In the genomic region with DNA sequence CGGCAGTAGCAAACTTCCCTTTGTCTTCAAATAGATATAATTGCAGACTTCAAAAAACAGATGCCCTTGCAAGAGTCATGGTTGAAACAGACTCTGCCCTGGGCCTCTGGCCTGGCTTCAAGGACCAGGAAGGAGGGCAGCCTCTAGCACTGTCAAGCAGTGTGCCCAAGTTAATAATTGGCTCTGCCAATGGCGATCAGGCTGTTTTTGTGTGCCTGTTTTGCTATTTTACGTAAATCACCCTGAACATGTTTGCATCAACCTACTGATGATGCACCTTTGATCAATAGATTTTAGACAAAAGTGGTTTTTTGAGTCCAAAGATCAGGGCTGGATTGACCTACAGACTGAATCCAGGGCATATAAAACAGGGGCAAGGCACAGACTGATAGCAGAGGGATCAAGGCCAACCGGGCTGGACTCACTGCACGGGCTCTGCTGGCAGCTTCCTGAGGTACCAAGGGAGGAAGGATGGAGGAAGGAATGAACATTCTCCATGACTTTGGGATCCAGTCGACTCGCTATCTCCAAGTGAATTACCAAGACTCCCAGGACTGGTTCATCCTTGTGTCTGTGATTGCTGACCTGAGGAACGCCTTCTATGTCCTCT, we compare ENCODE assay signal across 23 mouse cellular contexts. TPM values are rescaled to one million over a fixed set of nuclear protein-coding genes. Genes with fewer than 3 reads are reported as not detected.
DNase-seq lines count a peak whose midpoint lies in the region; ATAC-seq and TF ChIP-seq lines count a peak whose summit lies in the region.
"Had no signal": no experiment of that assay in that cellular context is flagged by ENCODE, and none has a peak within 500 bp of the region (broad histone marks: within the 10 kb centered on the region; RNA-seq: fewer than 3 reads in every experiment).

A gene (plus strand): TSS at position 236 of the 610 bp plus-strand sequence.

- peak within 1 kb of the TSS; percentile 52 for H3K4me3 ChIP-seq in liver, postnatal 0 days (ENCODE audit: low read depth, low read length)
- H3K4me3 ChIP-seq: forebrain, embryonic 12.5 days; heart, embryonic 10.5 days; hindbrain, embryonic 12.5 days had no signal

- 67% methylated on average over 8 of the region's 8 CpGs for WGBS in liver, postnatal 0 days (ENCODE audit: insufficient replicate concordance)

- peak within 1 kb of the TSS; percentile 87 for H3K27ac ChIP-seq in liver, postnatal 0 days (ENCODE audit: low read depth)
- H3K27ac ChIP-seq: forebrain, embryonic 12.5 days; heart, embryonic 10.5 days; hindbrain, embryonic 12.5 days; liver, embryonic 14.5 days; macrophage had no signal

- H3K36me3 ChIP-seq in liver, postnatal 0 days (replicated peaks; ENCODE audit: insufficient read depth, low read length), result peaks cover 7% of the 10 kb centered on the region; the same call in 1 of the 2 replicates
- H3K36me3 ChIP-seq: forebrain, embryonic 12.5 days; heart, embryonic 10.5 days; hindbrain, embryonic 12.5 days had no signal

- intact Hi-C loops in gastrocnemius, postnatal 14 days (cut with DNase I; ENCODE audit: low total_unique reads), result no loop called here

- peak within 1 kb of the TSS; percentile 47 for H3K4me2 ChIP-seq in liver, postnatal 0 days (ENCODE audit: low read depth, low read length)
- H3K4me2 ChIP-seq: forebrain, embryonic 12.5 days; hindbrain, embryonic 12.5 days; midbrain, embryonic 11.5 days had no signal

- peak; percentile 86 for TF ChIP-seq EP300 in liver, postnatal 0 days (IDR thresholded peaks at IDR 0.05; ENCODE audit: low read depth)

- peaks cover 12% of the 10 kb centered on the region for H3K4me1 ChIP-seq in liver, postnatal 0 days (ENCODE audit: insufficient read depth)
- H3K4me1 ChIP-seq: forebrain, embryonic 12.5 days; hindbrain, embryonic 12.5 days had no signal

- H3K9ac ChIP-seq in liver, postnatal 0 days (replicated peaks), result peak within 1 kb of the TSS; percentile 70
- H3K9ac ChIP-seq: forebrain, embryonic 12.5 days; hindbrain, embryonic 12.5 days; liver, embryonic 14.5 days had no signal

- no peaks in the 10 kb centered on the region for H3K9me3 ChIP-seq in liver, postnatal 0 days (ENCODE audit: low read length)
- H3K9me3 ChIP-seq: forebrain, embryonic 12.5 days; heart, embryonic 10.5 days; hindbrain, embryonic 12.5 days had no signal

- peak; percentile 75 for DNase-seq in liver, postnatal 0 days
- DNase-seq in liver, result no peak
- no peak for DNase-seq in adrenal gland, postnatal 4 days (ENCODE audit: low spot score in 2 of 2)
- DNase-seq in kidney, postnatal 10 days, result peak; percentile 68
- no peak for DNase-seq in gastrocnemius, postnatal 14 days
- DNase-seq in layer of hippocampus, adult 9-10 months (ENCODE audit: low spot score), result no peak
- no peak for DNase-seq in layer of hippocampus, postnatal 36 days
- DNase-seq: cerebellum, adult 9-11 months; heart, postnatal 10 days; right cerebral cortex, postnatal 4 days had no signal

- ATAC-seq in liver, postnatal 0 days, result peak; percentile 76

- no peak for TF ChIP-seq CTCF in liver, postnatal 0 days (IDR thresholded peaks at IDR 0.05; ENCODE audit: low read depth)

- no peaks in the 10 kb centered on the region for H3K27me3 ChIP-seq in liver, postnatal 0 days (ENCODE audit: insufficient read depth, low read length)
- H3K27me3 ChIP-seq: forebrain, embryonic 12.5 days; hindbrain, embryonic 12.5 days had no signal

RNA-seq across cellular contexts. Expression of the gene that starts here (rescaled TPM):
- 97.9 and 206 TPM in 2 replicates for polyA plus RNA-seq in liver, postnatal 0 days (2015; fragmentation: Nextera tagmentation; extraction: Ambion mirVana)
- 10 to 100 TPM; 17.8 to 30.5 TPM for total RNA-seq in adrenal gland, postnatal 4 days (2021)
- total RNA-seq in gastrocnemius, postnatal 14 days (2021), result not detected
- total RNA-seq in layer of hippocampus, postnatal 36 days (2021), result not detected
- total RNA-seq: heart, postnatal 10 days; layer of hippocampus, adult 8-10 months; monocyte, adult 5-6 weeks had no signal
- polyA plus RNA-seq: cortical plate, adult 2 months; embryonic facial prominence, embryonic 11.5 days; forebrain, embryonic 12.5 days; heart, embryonic 10.5 days; hindbrain, embryonic 12.5 days; limb, embryonic 11.5 days; lung, embryonic 16.5 days; macrophage; midbrain, embryonic 11.5 days; neural tube, embryonic 11.5 days had no signal

Comparison
In these comparisons a context has a peak if more than half of its experiments do, and no peak if none do; other contexts are left out.
1. RNA of the gene that starts here (total RNA-seq): 17.8 to 30.5 TPM in adrenal gland, postnatal 4 days; not detected in layer of hippocampus, postnatal 36 days and not detected in gastrocnemius, postnatal 14 days; every median in the first group is over 10 times any median in the second.
2. DNase-seq: peak in liver, postnatal 0 days (single experiment) and kidney, postnatal 10 days (single experiment); none in liver (single experiment), adrenal gland, postnatal 4 days (0 of 2), gastrocnemius, postnatal 14 days (single experiment), layer of hippocampus, adult 9-10 months (single experiment) and layer of hippocampus, postnatal 36 days (0 of 2).